Mouse (Mus musculus): ENCODE data around the gene Entpd3. TPM values are rescaled to one million over a fixed set of nuclear protein-coding genes. Genes with fewer than 3 reads are reported as not detected.
A peak's percentile ranks its signal among the peaks of the same experiment; 100 is the strongest.
"Not testable (repeated sequence)": the region's sequence is repeated elsewhere in the genome, so short reads cannot be mapped to it uniquely, and the experiment has no call there.

Entpd3 gene
- polyA plus RNA-seq, 1 experiment from 2014 or later = 2.1 TPM

- no peak overlapping the region for H3K4me2 ChIP-seq (replicated peaks; ENCODE audit: low read depth)
- H3K9me3 ChIP-seq (ENCODE audit: control insufficient read depth, low read length) = no peaks in the 10 kb centered on the region
- H3K4me1 ChIP-seq (replicated peaks; ENCODE audit: control insufficient read depth, insufficient read depth) = no peaks in the 10 kb centered on the region
- TF ChIP-seq CTCF (IDR thresholded peaks at IDR 0.05; ENCODE audit: low read depth) = no peak
- no peak for TF ChIP-seq EP300 (optimal IDR thresholded peaks at IDR 0.05)
- no peak overlapping the region for H3K4me3 ChIP-seq (ENCODE audit: low read depth, low read length)
- H3K36me3 ChIP-seq (ENCODE audit: control insufficient read depth, insufficient read depth, low read length) = no peaks in the 10 kb centered on the region
- no peak overlapping the region for H3K27ac ChIP-seq (replicated peaks)
- no peaks in the 10 kb centered on the region for H3K27me3 ChIP-seq (ENCODE audit: control insufficient read depth, insufficient read depth, low read length)
- 76% methylated on average over 17 of the region's 17 CpGs for WGBS
- no peak overlapping the region for H3K9ac ChIP-seq (ENCODE audit: low read length)
- DNase-seq (ENCODE audit: low spot score) (no peak), ATAC-seq (ENCODE audit: low FRiP score, low TSS enrichment) (no peak)
Measured at GRCm38 (mm10) chr9:120528815-120529510, 10.7 kb upstream of the Entpd3 start.

GRCm38 (mm10) chr9:120530471-120530870 is 9.1 kb upstream of the Entpd3 start:
- no peak overlapping the region for H3K4me3 ChIP-seq (ENCODE audit: low read depth, low read length)
- H3K4me1 ChIP-seq (replicated peaks; ENCODE audit: control insufficient read depth, insufficient read depth) = no peaks in the 10 kb centered on the region
- no peak for DNase-seq (ENCODE audit: low spot score)
- peak; percentile 78; the same call in 1 of the 2 replicates for ATAC-seq (ENCODE audit: low FRiP score, low TSS enrichment)
- no peak for TF ChIP-seq CTCF (IDR thresholded peaks at IDR 0.05; ENCODE audit: low read depth)
- no peak for TF ChIP-seq EP300 (optimal IDR thresholded peaks at IDR 0.05)
- H3K27ac ChIP-seq (replicated peaks) = no peak overlapping the region
- no peaks in the 10 kb centered on the region for H3K9me3 ChIP-seq (ENCODE audit: control insufficient read depth, low read length)
- no peak overlapping the region for H3K9ac ChIP-seq (ENCODE audit: low read length)
- H3K4me2 ChIP-seq (replicated peaks; ENCODE audit: low read depth) = no peak overlapping the region
- no peaks in the 10 kb centered on the region for H3K27me3 ChIP-seq (ENCODE audit: control insufficient read depth, insufficient read depth, low read length)
- WGBS = 66% methylated on average over 5 of the region's 5 CpGs
- no peaks in the 10 kb centered on the region for H3K36me3 ChIP-seq (ENCODE audit: control insufficient read depth, insufficient read depth, low read length)

- H3K27ac ChIP-seq (replicated peaks) = no peak overlapping the region
- TF ChIP-seq CTCF (IDR thresholded peaks at IDR 0.05; ENCODE audit: low read depth) (no peak), EP300 (optimal IDR thresholded peaks at IDR 0.05) (no peak)
- no peak overlapping the region for H3K9ac ChIP-seq (ENCODE audit: low read length)
- ATAC-seq (ENCODE audit: low FRiP score, low TSS enrichment) = no peak
- no peak for DNase-seq (ENCODE audit: low spot score)
- no peaks in the 10 kb centered on the region for H3K4me1 ChIP-seq (replicated peaks; ENCODE audit: control insufficient read depth, insufficient read depth)
- no peaks in the 10 kb centered on the region for H3K27me3 ChIP-seq (ENCODE audit: control insufficient read depth, insufficient read depth, low read length)
- no peaks in the 10 kb centered on the region for H3K9me3 ChIP-seq (ENCODE audit: control insufficient read depth, low read length)
- no peaks in the 10 kb centered on the region for H3K36me3 ChIP-seq (ENCODE audit: control insufficient read depth, insufficient read depth, low read length)
- WGBS = 83% methylated on average over 6 of the region's 6 CpGs
- no peak overlapping the region for H3K4me2 ChIP-seq (replicated peaks; ENCODE audit: low read depth)
- no peak overlapping the region for H3K4me3 ChIP-seq (ENCODE audit: low read depth, low read length)
Measured at GRCm38 (mm10) chr9:120532062-120532461, 7.6 kb upstream of the Entpd3 start.

- Histone ChIP-seq H3K36me3 (ENCODE audit: control insufficient read depth, insufficient read depth, low read length) (no peaks in the 10 kb centered on the region), H3K4me3 (ENCODE audit: low read depth, low read length) (no peak overlapping the region), H3K27ac (replicated peaks) (no peak overlapping the region), H3K4me2 (replicated peaks; ENCODE audit: low read depth) (no peak overlapping the region), H3K4me1 (replicated peaks; ENCODE audit: control insufficient read depth, insufficient read depth) (no peaks in the 10 kb centered on the region), H3K9me3 (ENCODE audit: control insufficient read depth, low read length) (no peaks in the 10 kb centered on the region), H3K9ac (ENCODE audit: low read length) (no peak overlapping the region), H3K27me3 (ENCODE audit: control insufficient read depth, insufficient read depth, low read length) (no peaks in the 10 kb centered on the region)
- TF ChIP-seq CTCF (IDR thresholded peaks at IDR 0.05; ENCODE audit: low read depth) (no peak), EP300 (optimal IDR thresholded peaks at IDR 0.05) (no peak)
- 80% methylated on average over 6 of the region's 6 CpGs for WGBS
- DNase-seq (ENCODE audit: low spot score) (no peak), ATAC-seq (ENCODE audit: low FRiP score, low TSS enrichment) (peak; percentile 23; the same call in 1 of the 2 replicates)
Measured at GRCm38 (mm10) chr9:120532691-120533090, 6.9 kb upstream of the Entpd3 start.

- H3K27ac ChIP-seq (replicated peaks); H3K9me3 ChIP-seq (ENCODE audit: control insufficient read depth, low read length); DNase-seq (ENCODE audit: low spot score); H3K4me1 ChIP-seq (replicated peaks; ENCODE audit: control insufficient read depth, insufficient read depth); ATAC-seq (ENCODE audit: low FRiP score, low TSS enrichment); H3K4me3 ChIP-seq (ENCODE audit: low read depth, low read length); H3K4me2 ChIP-seq (replicated peaks; ENCODE audit: low read depth); H3K9ac ChIP-seq (ENCODE audit: low read length); H3K36me3 ChIP-seq (ENCODE audit: control insufficient read depth, insufficient read depth, low read length); H3K27me3 ChIP-seq (ENCODE audit: control insufficient read depth, insufficient read depth, low read length): not testable (repeated sequence)
- WGBS = 88% methylated on average over 8 of the region's 8 CpGs
Measured at GRCm38 (mm10) chr9:120533446-120533950, 6.1 kb upstream of the Entpd3 start.

GRCm38 (mm10) chr9:120541411-120541810 is 1.8 kb downstream of the Entpd3 start:
- H3K27me3 ChIP-seq (ENCODE audit: control insufficient read depth, insufficient read depth, low read length) = no peaks in the 10 kb centered on the region
- TF ChIP-seq CTCF (IDR thresholded peaks at IDR 0.05; ENCODE audit: low read depth) (no peak), EP300 (optimal IDR thresholded peaks at IDR 0.05) (no peak)
- no peak overlapping the region for H3K27ac ChIP-seq (replicated peaks)
- H3K4me3 ChIP-seq (ENCODE audit: low read depth, low read length) = no peak overlapping the region
- no peaks in the 10 kb centered on the region for H3K9me3 ChIP-seq (ENCODE audit: control insufficient read depth, low read length)
- no peaks in the 10 kb centered on the region for H3K36me3 ChIP-seq (ENCODE audit: control insufficient read depth, insufficient read depth, low read length)
- WGBS = 50% methylated on average over 2 of the region's 2 CpGs
- ATAC-seq (ENCODE audit: low FRiP score, low TSS enrichment) (0 out of 2 replicates have a peak, but pooled peaks have one; percentile 18), DNase-seq (ENCODE audit: low spot score) (no peak)
- H3K9ac ChIP-seq (ENCODE audit: low read length) = no peak overlapping the region
- H3K4me1 ChIP-seq (replicated peaks; ENCODE audit: control insufficient read depth, insufficient read depth) = no peaks in the 10 kb centered on the region
- no peak overlapping the region for H3K4me2 ChIP-seq (replicated peaks; ENCODE audit: low read depth)
